Mouse (Mus musculus): Measurements from ENCODE around the gene 1700020N15Rik. TPM values are rescaled to one million over a fixed set of nuclear protein-coding genes. Genes with fewer than 3 reads are reported as not detected.
"Not testable (repeated sequence)": the region's sequence is repeated elsewhere in the genome, so short reads cannot be mapped to it uniquely, and the experiment has no call there.

1700020N15Rik gene
- not detected for total RNA-seq (2021)
- long read RNA-seq, experiment 1, result 0 reads
- long read RNA-seq, experiment 2, result 0 reads

DNA sequence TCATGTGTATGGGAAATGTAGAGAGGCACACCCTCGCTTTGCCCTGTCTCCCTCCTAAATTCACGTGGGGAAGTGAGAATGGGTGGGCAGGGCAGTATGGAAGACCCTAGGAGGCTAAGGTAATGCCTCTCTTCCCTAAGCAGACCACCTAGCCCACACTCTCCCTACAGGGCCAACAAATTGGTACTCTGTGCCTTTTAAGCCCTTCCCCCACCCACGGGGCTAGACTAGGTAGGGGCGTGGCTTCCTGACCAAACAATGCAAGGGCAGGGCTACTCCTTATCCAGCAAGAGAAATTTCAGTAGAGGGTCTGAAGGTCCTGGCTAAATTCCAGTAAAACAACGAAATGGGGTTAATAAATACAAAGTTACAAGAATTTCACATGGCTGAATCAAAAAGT lies at the start of gene 1700020N15Rik:
TSS of gene 1700020N15Rik (plus strand) at position 301 of the 400 bp plus-strand sequence.
- not testable (repeated sequence) for DNase-seq (ENCODE audit: low spot score in 2 of 2)

DNA sequence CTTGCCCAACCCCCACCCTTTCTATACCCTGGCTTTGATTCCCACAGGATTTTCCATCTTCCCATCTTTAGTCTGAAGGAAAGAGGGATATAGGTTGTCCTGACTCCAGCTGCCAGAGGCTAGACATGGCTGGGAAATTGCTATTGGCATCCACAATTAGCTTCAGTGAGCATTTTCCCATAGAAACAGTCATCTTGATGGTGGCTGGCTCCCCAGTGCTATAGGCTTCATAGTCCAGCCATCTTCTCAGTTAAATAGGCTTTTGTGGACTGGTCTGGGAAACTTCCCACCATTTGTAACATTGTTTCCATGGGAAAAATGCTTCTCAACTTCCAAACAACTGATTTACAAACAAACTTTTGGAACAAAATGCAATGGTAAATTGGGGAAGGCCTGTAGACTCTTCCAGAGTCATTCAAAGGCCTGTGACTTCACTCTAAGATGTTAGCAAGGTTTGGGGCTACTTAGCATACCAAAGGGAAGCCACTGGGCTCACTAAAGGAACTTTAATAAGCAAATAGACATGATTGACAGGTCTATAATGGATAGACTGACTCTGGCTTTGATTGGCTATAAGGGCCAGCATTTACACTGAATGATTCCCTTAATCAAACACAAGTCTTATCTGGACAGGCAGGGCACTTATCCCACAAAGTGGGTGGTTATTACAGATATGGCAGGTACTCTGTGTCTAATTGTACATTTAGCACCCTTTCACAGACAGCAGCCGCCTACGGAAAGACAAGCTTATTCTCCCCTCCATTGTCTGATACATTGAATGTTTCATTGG lies 31.9 kb downstream of the 1700020N15Rik start:
- DNase-seq (ENCODE audit: low spot score in 2 of 2), result no peak

Measured in layer of hippocampus, postnatal 14 days (tissue).